Mouse (Mus musculus) midbrain, embryonic 10.5 days (tissue): ENCODE data around the gene Slc25a12. TPM values are rescaled to one million over a fixed set of nuclear protein-coding genes. Genes with fewer than 3 reads are reported as not detected.

ENCODE experiments used
- DNase-seq: peaks from one replicate; pipeline ENCODE4 v3.0.0-alpha.2; 2017; ENCODE audit warnings: low spot score
- H3K27ac ChIP-seq: fragments of 300-500 bp; sonication (generic); replicated peaks from 2 replicates; pipeline ENCODE4 v1.5.1; 2016; ENCODE audit warnings: mild to moderate bottlenecking
- H3K27me3 ChIP-seq: fragments of 300-500 bp; sonication (generic); 2 replicates; pipeline ENCODE4 v1.6.1; 2016; ENCODE audit warnings: low read depth, mild to moderate bottlenecking; ENCODE audit not compliant: poor library complexity, severe bottlenecking
- H3K36me3 ChIP-seq: fragments of 300-500 bp; sonication (generic); 2 replicates; pipeline ENCODE4 v1.6.1; 2016; ENCODE audit warnings: mild to moderate bottlenecking, moderate library complexity
- H3K4me1 ChIP-seq: fragments of 300-500 bp; sonication (generic); 2 replicates; pipeline ENCODE4 v1.6.1; 2016
- H3K4me3 ChIP-seq: fragments of 300-500 bp; sonication (generic); 2 replicates; pipeline ENCODE4 v1.5.1; 2016; ENCODE audit warnings: mild to moderate bottlenecking, moderate library complexity
- H3K9me3 ChIP-seq: fragments of 300-500 bp; sonication (generic); replicated peaks from 2 replicates; pipeline ENCODE4 v1.6.1; 2016; ENCODE audit warnings: mild to moderate bottlenecking
- WGBS: fragments of 180-500 bp; shearing (Covaris S2); methylation state at CpG from one replicate; pipeline ENCODE4 v1.1.7; 2016; 5-methylcytosine and 5-hydroxymethylcytosine counted together
- polyA plus RNA-seq: library from polyadenylated mRNA; unstranded; fragments of >200 nt; fragmentation: Nextera tagmentation; extraction: Ambion mirVana; gene quantifications from 2 replicates; pipeline ENCODE4 v1.2.1, GENCODE M21; 2016

Gene Slc25a12
- polyA plus RNA-seq, 1 experiment from 2014 or later = 30.0 TPM

- Histone ChIP-seq H3K27ac (no peak overlapping the region), H3K27me3 (no peaks in the 10 kb centered on the region), H3K4me1 (no peaks in the 10 kb centered on the region), H3K4me3 (no peak overlapping the region), H3K9me3 (0 out of 2 replicates have a peak, but pooled peaks cover 4% of the 10 kb centered on the region), H3K36me3 (peaks cover 25% of the 10 kb centered on the region)
- no peak for DNase-seq
- 87% methylated on average over 3 of the region's 3 CpGs for WGBS
Measured at GRCm38 (mm10) chr2:71321486-71321885, 46.1 kb downstream of the Slc25a12 start.

- H3K4me1 ChIP-seq = 0 out of 2 replicates have a peak, but pooled peaks cover 3% of the 10 kb centered on the region
- WGBS = 95% methylated on average over 3 of the region's 3 CpGs
- DNase-seq = no peak
- H3K36me3 ChIP-seq = peaks cover 28% of the 10 kb centered on the region
- H3K4me3 ChIP-seq = no peak overlapping the region
- no peak overlapping the region for H3K27ac ChIP-seq
- no peaks in the 10 kb centered on the region for H3K27me3 ChIP-seq
- 0 out of 2 replicates have a peak, but pooled peaks cover 4% of the 10 kb centered on the region for H3K9me3 ChIP-seq
Measured at GRCm38 (mm10) chr2:71316116-71316789, 51.3 kb downstream of the Slc25a12 start.

- H3K27me3 ChIP-seq = no peaks in the 10 kb centered on the region
- DNase-seq = no peak
- peaks cover 37% of the 10 kb centered on the region for H3K36me3 ChIP-seq
- 0 out of 2 replicates have a peak, but pooled peaks cover 4% of the 10 kb centered on the region for H3K9me3 ChIP-seq
- 84% methylated on average over 14 of the region's 14 CpGs for WGBS
- H3K4me1 ChIP-seq = 0 out of 2 replicates have a peak, but pooled peaks cover 3% of the 10 kb centered on the region
- no peak overlapping the region for H3K27ac ChIP-seq
- no peak overlapping the region for H3K4me3 ChIP-seq
Measured at GRCm38 (mm10) chr2:71315022-71315421, 52.5 kb downstream of the Slc25a12 start.

- DNase-seq = no peak
- peaks cover 37% of the 10 kb centered on the region for H3K36me3 ChIP-seq
- no peaks in the 10 kb centered on the region for H3K27me3 ChIP-seq
- 0 out of 2 replicates have a peak, but pooled peaks cover 5% of the 10 kb centered on the region for H3K4me1 ChIP-seq
- no peak overlapping the region for H3K4me3 ChIP-seq
- 75% methylated on average over 6 of the region's 6 CpGs for WGBS
- 0 out of 2 replicates have a peak, but pooled peaks cover 4% of the 10 kb centered on the region for H3K9me3 ChIP-seq
- H3K27ac ChIP-seq = no peak overlapping the region
Measured at GRCm38 (mm10) chr2:71314080-71314479, 53.5 kb downstream of the Slc25a12 start.

- 72% methylated on average over 10 of the region's 10 CpGs for WGBS
- no peak overlapping the region for H3K4me3 ChIP-seq
Measured at GRCm38 (mm10) chr2:71312067-71312466, 55.5 kb downstream of the Slc25a12 start.

GRCm38 (mm10) chr2:71309726-71310125, 57.8 kb downstream of the Slc25a12 start:
- Histone ChIP-seq H3K36me3 (peaks cover 26% of the 10 kb centered on the region), H3K27ac (no peak overlapping the region), H3K27me3 (no peaks in the 10 kb centered on the region), H3K4me3 (no peak overlapping the region), H3K4me1 (peaks cover 8% of the 10 kb centered on the region; the same call in 1 of the 2 replicates), H3K9me3 (no peaks in the 10 kb centered on the region)
- 61% methylated on average over 2 of the region's 2 CpGs for WGBS
- no peak for DNase-seq

More at GRCm38 (mm10) chr2:71312067-71312466, 55.5 kb downstream of the Slc25a12 start:
- H3K27me3 ChIP-seq = no peaks in the 10 kb centered on the region
- H3K36me3 ChIP-seq = peaks cover 22% of the 10 kb centered on the region
- H3K27ac ChIP-seq = no peak overlapping the region
- no peak for DNase-seq
- H3K9me3 ChIP-seq = no peaks in the 10 kb centered on the region
- H3K4me1 ChIP-seq = 0 out of 2 replicates have a peak, but pooled peaks cover 6% of the 10 kb centered on the region

- Histone ChIP-seq H3K9me3 (no peaks in the 10 kb centered on the region), H3K27me3 (no peaks in the 10 kb centered on the region), H3K4me1 (peaks cover 12% of the 10 kb centered on the region; the same call in 1 of the 2 replicates), H3K4me3 (no peak overlapping the region), H3K27ac (no peak overlapping the region), H3K36me3 (peaks cover 16% of the 10 kb centered on the region)
- DNase-seq = no peak
Measured at GRCm38 (mm10) chr2:71306357-71306756, 61.2 kb downstream of the Slc25a12 start.

- no peak for DNase-seq
- Histone ChIP-seq H3K9me3 (no peaks in the 10 kb centered on the region), H3K4me3 (no peak overlapping the region), H3K27ac (no peak overlapping the region), H3K27me3 (no peaks in the 10 kb centered on the region), H3K36me3 (0 out of 2 replicates have a peak, but pooled peaks cover 4% of the 10 kb centered on the region), H3K4me1 (peaks cover 12% of the 10 kb centered on the region; the same call in 1 of the 2 replicates)
- WGBS = 59% methylated on average over 3 of the region's 3 CpGs
Measured at GRCm38 (mm10) chr2:71304821-71305220, 62.7 kb downstream of the Slc25a12 start.

GRCm38 (mm10) chr2:71303221-71303620, 64.3 kb downstream of the Slc25a12 start:
- DNase-seq = no peak
- Histone ChIP-seq H3K27ac (no peak overlapping the region), H3K9me3 (no peaks in the 10 kb centered on the region)

GRCm38 (mm10) chr2:71302156-71302663, 65.3 kb downstream of the Slc25a12 start:
- H3K27ac ChIP-seq = no peak overlapping the region
- WGBS = 85% methylated on average over 3 of the region's 3 CpGs
- no peaks in the 10 kb centered on the region for H3K9me3 ChIP-seq
- H3K36me3 ChIP-seq = 0 out of 2 replicates have a peak, but pooled peaks cover 4% of the 10 kb centered on the region
- no peak for DNase-seq
- H3K4me1 ChIP-seq = peaks cover 12% of the 10 kb centered on the region; the same call in 1 of the 2 replicates
- no peak overlapping the region for H3K4me3 ChIP-seq
- H3K27me3 ChIP-seq = no peaks in the 10 kb centered on the region

More at GRCm38 (mm10) chr2:71303221-71303620, 64.3 kb downstream of the Slc25a12 start:
- H3K27me3 ChIP-seq = no peaks in the 10 kb centered on the region
- 0 out of 2 replicates have a peak, but pooled peaks cover 4% of the 10 kb centered on the region for H3K36me3 ChIP-seq
- no peak overlapping the region for H3K4me3 ChIP-seq
- H3K4me1 ChIP-seq = peaks cover 11% of the 10 kb centered on the region; the same call in 1 of the 2 replicates

GRCm38 (mm10) chr2:71298729-71299128, 68.8 kb downstream of the Slc25a12 start:
- H3K27me3 ChIP-seq = no peaks in the 10 kb centered on the region
- H3K4me3 ChIP-seq = no peak overlapping the region
- WGBS = 94% methylated on average over 1 of the region's 1 CpGs
- no peak for DNase-seq
- H3K4me1 ChIP-seq = peaks cover 35% of the 10 kb centered on the region
- no peak overlapping the region for H3K27ac ChIP-seq
- H3K9me3 ChIP-seq = no peaks in the 10 kb centered on the region
- no peaks in the 10 kb centered on the region for H3K36me3 ChIP-seq

- no peaks in the 10 kb centered on the region for H3K36me3 ChIP-seq
- no peaks in the 10 kb centered on the region for H3K9me3 ChIP-seq
- H3K27me3 ChIP-seq = no peaks in the 10 kb centered on the region
- no peak overlapping the region for H3K4me3 ChIP-seq
- H3K4me1 ChIP-seq = peaks cover 34% of the 10 kb centered on the region
- DNase-seq = no peak
- no peak overlapping the region for H3K27ac ChIP-seq
- 81% methylated on average over 1 of the region's 1 CpGs for WGBS
Measured at GRCm38 (mm10) chr2:71297501-71297900, 70.0 kb downstream of the Slc25a12 start.

- Histone ChIP-seq H3K36me3 (no peaks in the 10 kb centered on the region), H3K9me3 (no peaks in the 10 kb centered on the region), H3K27me3 (no peaks in the 10 kb centered on the region), H3K4me3 (no peak overlapping the region), H3K27ac (no peak overlapping the region), H3K4me1 (peaks cover 47% of the 10 kb centered on the region)
- no peak for DNase-seq
- WGBS = 79% methylated on average over 12 of the region's 12 CpGs
Measured at GRCm38 (mm10) chr2:71295844-71296243, 71.7 kb downstream of the Slc25a12 start.
